Mouse (Mus musculus) CH12.LX (cell line): ENCODE results near the gene AI854703. TPM values are rescaled to one million over a fixed set of nuclear protein-coding genes. Genes with fewer than 3 reads are reported as not detected.
A peak's percentile ranks its signal among the peaks of the same experiment; 100 is the strongest.

Source experiments
- DNase-seq: peaks from one replicate; pipeline ENCODE4 v3.0.0-alpha.2; 2013; ENCODE audit errors: extremely low read depth
- H3K27ac ChIP-seq: 2 replicates; pipeline ENCODE4 v1.5.1; 2012; ENCODE audit warnings: low read depth, mild to moderate bottlenecking, control low read depth, moderate library complexity; ENCODE audit not compliant: insufficient read depth
- H3K27me3 ChIP-seq: replicated peaks from 2 replicates; pipeline ENCODE3; 2012; ENCODE audit warnings: inconsistent platforms
- H3K36me3 ChIP-seq, 2 experiments: replicated peaks in 1 of 2; 2 replicates each; pipeline versions ENCODE3 to v1.6.1; 2012; ENCODE audit warnings: inconsistent platforms in 1 of 2, low read length in 1 of 2, mild to moderate bottlenecking in 1 of 2, mixed read lengths in 1 of 2, moderate library complexity in 1 of 2; ENCODE audit not compliant: control insufficient read depth in 1 of 2, insufficient read depth in 1 of 2
- H3K4me1 ChIP-seq, 2 experiments: 2 replicates each; pipeline ENCODE4 v1.6.1; 2012; ENCODE audit warnings: inconsistent platforms in 1 of 2, moderate library complexity in 1 of 2; ENCODE audit not compliant: insufficient read depth in 2 of 2, control insufficient read depth in 1 of 2
- H3K4me2 ChIP-seq: 2 replicates; pipeline ENCODE4 v1.6.1; 2012; ENCODE audit warnings: low read depth, mild to moderate bottlenecking, control low read depth; ENCODE audit not compliant: poor library complexity, insufficient read depth, severe bottlenecking
- H3K4me3 ChIP-seq, 3 experiments: fragments of 150-350 bp in 1 of 3; sonication (generic) in 1 of 3; replicated peaks in 1 of 3; 2 replicates each; pipeline versions ENCODE3 to v1.5.1; 2011 to 2012; ENCODE audit warnings: low read depth in 2 of 3, low read length in 2 of 3, mild to moderate bottlenecking in 2 of 3, moderate library complexity in 2 of 3, control low read depth in 1 of 3, improper control_type of control experiment in 1 of 3, inconsistent platforms in 1 of 3, mixed read lengths in 1 of 3; ENCODE audit not compliant: poor library complexity in 1 of 3
- H3K79me2 ChIP-seq: replicated peaks from 2 replicates; pipeline ENCODE4 v1.6.1; 2012; ENCODE audit warnings: mild to moderate bottlenecking, moderate library complexity; ENCODE audit not compliant: control insufficient read depth, poor library complexity, insufficient read depth, severe bottlenecking; ENCODE audit errors: extremely low read depth
- H3K9ac ChIP-seq: 2 replicates; pipeline ENCODE4 v1.6.1; 2012; ENCODE audit warnings: low read depth, mild to moderate bottlenecking, control low read depth, moderate library complexity; ENCODE audit not compliant: insufficient read depth
- H3K9me3 ChIP-seq: replicated peaks from 2 replicates; pipeline ENCODE3; 2012; ENCODE audit warnings: low read length, inconsistent platforms, mixed read lengths
- BHLHE40 ChIP-seq: IDR thresholded peaks from 2 replicates; pipeline ENCODE4 v1.6.1; 2011; ENCODE audit warnings: mild to moderate bottlenecking, low read depth, low read length, improper control_type of control experiment
- CHD1 ChIP-seq: IDR thresholded peaks from 2 replicates; pipeline ENCODE4 v1.6.1; 2012; ENCODE audit warnings: low read depth, low read length, improper control_type of control experiment, inconsistent platforms
- CHD2 ChIP-seq: IDR thresholded peaks from 2 replicates; pipeline ENCODE4 v1.6.1; 2011; ENCODE audit warnings: low read length, improper control_type of control experiment
- CTCF ChIP-seq, 2 experiments: IDR thresholded peaks in 1 of 2; conservative IDR thresholded peaks in 1 of 2; 2 replicates each; pipeline ENCODE4 v1.5.1; 2011 to 2012; ENCODE audit warnings: low read depth in 2 of 2, low read length in 2 of 2, improper control_type of control experiment in 1 of 2, inconsistent platforms in 1 of 2, mild to moderate bottlenecking in 1 of 2, moderate library complexity in 1 of 2
- E2F4 ChIP-seq: IDR thresholded peaks from 2 replicates; pipeline ENCODE4 v1.6.1; 2011; ENCODE audit warnings: low read depth, low read length, improper control_type of control experiment; ENCODE audit not compliant: insufficient replicate concordance
- EP300 ChIP-seq: IDR thresholded peaks from 2 replicates; pipeline ENCODE4 v1.6.1; 2011; ENCODE audit warnings: low read length, improper control_type of control experiment
- ETS1 ChIP-seq: conservative IDR thresholded peaks from 2 replicates; pipeline ENCODE4 v1.6.1; 2012; ENCODE audit warnings: low read depth, mild to moderate bottlenecking, inconsistent platforms, low read length, improper control_type of control experiment, moderate library complexity
- GABPA ChIP-seq: IDR thresholded peaks from 2 replicates; pipeline ENCODE4 v1.6.1; 2012; ENCODE audit warnings: low read depth, low read length, improper control_type of control experiment, inconsistent platforms; ENCODE audit not compliant: insufficient replicate concordance
- HCFC1 ChIP-seq: IDR thresholded peaks from 2 replicates; pipeline ENCODE4 v1.6.1; 2012; ENCODE audit warnings: low read depth, mild to moderate bottlenecking, inconsistent platforms, low read length, improper control_type of control experiment
- IRF4 ChIP-seq: IDR thresholded peaks from 2 replicates; pipeline ENCODE4 v1.6.1; 2014; ENCODE audit warnings: low read depth, mild to moderate bottlenecking, inconsistent platforms, low read length, improper control_type of control experiment
- JUN ChIP-seq: IDR thresholded peaks from 2 replicates; pipeline ENCODE4 v1.6.1; 2011; ENCODE audit warnings: low read depth, mild to moderate bottlenecking, low read length, improper control_type of control experiment, moderate library complexity; ENCODE audit not compliant: insufficient read depth
- JUND ChIP-seq: conservative IDR thresholded peaks from 2 replicates; pipeline ENCODE4 v1.6.1; 2011; ENCODE audit warnings: low read depth, low read length, improper control_type of control experiment
- KAT2A ChIP-seq: IDR thresholded peaks from 2 replicates; pipeline ENCODE4 v1.6.1; 2012; ENCODE audit warnings: low read length, improper control_type of control experiment, inconsistent platforms; ENCODE audit not compliant: insufficient replicate concordance
- MAFK ChIP-seq: IDR thresholded peaks from 2 replicates; pipeline ENCODE4 v1.6.1; 2011; ENCODE audit warnings: low read length, improper control_type of control experiment; ENCODE audit not compliant: insufficient replicate concordance
- MAX ChIP-seq: IDR thresholded peaks from 2 replicates; pipeline ENCODE4 v1.6.1; 2011; ENCODE audit warnings: low read length, improper control_type of control experiment
- MAZ ChIP-seq: IDR thresholded peaks from 2 replicates; pipeline ENCODE4 v1.6.1; 2012; ENCODE audit warnings: low read depth, mild to moderate bottlenecking, inconsistent platforms, low read length, improper control_type of control experiment, moderate library complexity
- MEF2A ChIP-seq: IDR thresholded peaks from 2 replicates; pipeline ENCODE4 v1.6.1; 2014; ENCODE audit warnings: low read depth, mild to moderate bottlenecking, inconsistent platforms, low read length, improper control_type of control experiment, borderline replicate concordance
- MXI1 ChIP-seq: IDR thresholded peaks from 2 replicates; pipeline ENCODE4 v1.6.1; 2011; ENCODE audit warnings: mild to moderate bottlenecking, low read depth, low read length, improper control_type of control experiment
- NELFE ChIP-seq: IDR thresholded peaks from 2 replicates; pipeline ENCODE4 v1.6.1; 2011; ENCODE audit warnings: low read depth, low read length, improper control_type of control experiment
- PAX5 ChIP-seq: IDR thresholded peaks from 2 replicates; pipeline ENCODE4 v1.6.1; 2012; ENCODE audit warnings: low read length, inconsistent platforms, mixed read lengths
- POLR2AphosphoS2 ChIP-seq: IDR thresholded peaks from 2 replicates; pipeline ENCODE4 v1.6.1; 2011; ENCODE audit warnings: low read depth, low read length, improper control_type of control experiment
- RAD21 ChIP-seq: IDR thresholded peaks from 2 replicates; pipeline ENCODE4 v1.6.1; 2011; ENCODE audit warnings: low read depth, mild to moderate bottlenecking, low read length, improper control_type of control experiment, moderate library complexity
- RCOR1 ChIP-seq: conservative IDR thresholded peaks from 2 replicates; pipeline ENCODE4 v1.6.1; 2012; ENCODE audit warnings: low read depth, mild to moderate bottlenecking, inconsistent platforms, low read length, improper control_type of control experiment
- SIN3A ChIP-seq: IDR thresholded peaks from 2 replicates; pipeline ENCODE4 v1.6.1; 2012; ENCODE audit warnings: low read length, improper control_type of control experiment, inconsistent platforms
- SMC3 ChIP-seq: IDR thresholded peaks from 2 replicates; pipeline ENCODE4 v1.6.1; 2011; ENCODE audit warnings: low read depth, low read length, improper control_type of control experiment
- TBP ChIP-seq: conservative IDR thresholded peaks from 2 replicates; pipeline ENCODE4 v1.6.1; 2011; ENCODE audit warnings: low read depth, low read length, improper control_type of control experiment
- TCF12 ChIP-seq: IDR thresholded peaks from 2 replicates; pipeline ENCODE4 v1.6.1; 2014; ENCODE audit warnings: low read depth, mild to moderate bottlenecking, inconsistent platforms, low read length, improper control_type of control experiment
- UBTF ChIP-seq: IDR thresholded peaks from 2 replicates; pipeline ENCODE4 v1.6.1; 2012; ENCODE audit warnings: low read depth, mild to moderate bottlenecking, inconsistent platforms, low read length, improper control_type of control experiment, moderate library complexity
- USF1 ChIP-seq: IDR thresholded peaks from 2 replicates; pipeline ENCODE4 v1.6.1; 2014; ENCODE audit warnings: low read depth, mild to moderate bottlenecking, inconsistent platforms, low read length, improper control_type of control experiment
- USF2 ChIP-seq: conservative IDR thresholded peaks from 2 replicates; pipeline ENCODE4 v1.6.1; 2011; ENCODE audit warnings: low read depth, low read length, improper control_type of control experiment
- ZC3H11A ChIP-seq: IDR thresholded peaks from 2 replicates; pipeline ENCODE4 v1.6.1; 2012; ENCODE audit warnings: low read depth, mild to moderate bottlenecking, inconsistent platforms, low read length, improper control_type of control experiment
- ZKSCAN1 ChIP-seq: IDR thresholded peaks from 2 replicates; pipeline ENCODE4 v1.6.1; 2012; ENCODE audit warnings: low read depth, inconsistent platforms, low read length, improper control_type of control experiment, borderline replicate concordance
- ZMIZ1 ChIP-seq: IDR thresholded peaks from 2 replicates; pipeline ENCODE4 v1.6.1; 2012; ENCODE audit warnings: low read depth, mild to moderate bottlenecking, inconsistent platforms, low read length, improper control_type of control experiment
- ZNF384 ChIP-seq: IDR thresholded peaks from 2 replicates; pipeline ENCODE4 v1.6.1; 2012; ENCODE audit warnings: low read depth, low read length, improper control_type of control experiment, inconsistent platforms
- dilution Hi-C: fragments of 300-500 bp; cut with MboI; formaldehyde crosslinking; loops from 2 replicates; pipeline ENCODE4 v1.14.3; 2020; ENCODE audit warnings: low sequenced_read_pairs; ENCODE audit not compliant: extremely low pct_unique_long_range_greater_than_20kb, extremely low pct_ligation_motif_present
- in situ Hi-C: fragments of 300-500 bp; cut with MboI; formaldehyde crosslinking; loops from 3 replicates; pipeline ENCODE4 v1.14.3; 2019; ENCODE audit warnings: low sequenced_read_pairs, low pct_ligation_motif_present, low pct_unique_long_range_greater_than_20kb, mixed read lengths
- polyA plus RNA-seq: library from polyadenylated mRNA; unstranded; fragments of >175 nt; gene quantifications from 2 replicates; pipeline ENCODE4 v1.2.1, GENCODE M21; 2012; ENCODE audit warnings: low read depth; ENCODE audit not compliant: insufficient read length
- total RNA-seq, 2 experiments: library from RNA; depleted of rRNA; stranded (reverse); fragments of 300-350 nt in 1 of 2; fragments of >200 nt in 1 of 2; gene quantifications; 2 replicates each; pipeline ENCODE4 v1.2.3; 2012 to 2014

The AI854703 gene
- total and polyA plus RNA-seq, 3 experiments: 2.1 to 5.3 (median 4.8) TPM

GRCm38 (mm10) chr6:48669446-48669969, 42.9 kb downstream of the AI854703 start:
- H3K79me2 ChIP-seq: no peaks in the 10 kb centered on the region
- dilution Hi-C loops: no loop called here
- H3K9me3 ChIP-seq: peaks cover 4% of the 10 kb centered on the region

GRCm38 (mm10) chr6:48674291-48675058, 47.9 kb downstream of the AI854703 start:
- peak overlapping the region; percentile 78 for H3K9ac ChIP-seq
- peaks cover 0 to 6% of the 10 kb centered on the region in 2 experiments for H3K36me3 ChIP-seq
- peak overlapping the region; percentile 66 for H3K4me2 ChIP-seq
- no peaks in the 10 kb centered on the region for H3K27me3 ChIP-seq
- peaks cover 13 to 50% of the 10 kb centered on the region in 2 experiments for H3K4me1 ChIP-seq
- in situ Hi-C loops (no loop called here), dilution Hi-C loops (no loop called here)
- H3K27ac ChIP-seq: peak overlapping the region; percentile 97
- peak overlapping the region; percentile 20 to 34 (median 28) for H3K4me3 ChIP-seq
- peaks cover 4% of the 10 kb centered on the region for H3K9me3 ChIP-seq
- peaks cover 20% of the 10 kb centered on the region for H3K79me2 ChIP-seq
- no peak for DNase-seq
- TF ChIP-seq ZNF384 (peak; percentile 97), MAX (no peak), CTCF (conservative IDR thresholded peaks at IDR 0.05 in 1 of 2, IDR thresholded peaks at IDR 0.05 in 1 of 2; ENCODE audit: low read depth in 2 of 2, low read length in 2 of 2) (no peak), USF1 (no peak), RAD21 (no peak; the same call in 1 of the 2 replicates), NELFE (0 out of 2 replicates have a peak, but pooled peaks have one; percentile 41), JUN (no peak), HCFC1 (peak; percentile 36), BHLHE40 (no peak), ETS1 (peak; percentile 38; the same call in 1 of the 2 replicates), CHD2 (no peak), PAX5 (no peak), ZC3H11A (no peak), GABPA (no peak), TBP (peak; percentile 74; the same call in 1 of the 2 replicates), MXI1 (no peak), SMC3 (no peak), CHD1 (no peak), MAZ (no peak), IRF4 (no peak; the same call in 1 of the 2 replicates), MEF2A (no peak; the same call in 1 of the 2 replicates), RCOR1 (no peak), POLR2AphosphoS2 (no peak), MAFK (no peak)

More at GRCm38 (mm10) chr6:48669446-48669969, 42.9 kb downstream of the AI854703 start:
- no peak overlapping the region for H3K4me2 ChIP-seq
- H3K27me3 ChIP-seq: no peaks in the 10 kb centered on the region
- no peak for DNase-seq
- H3K4me3 ChIP-seq: no peak overlapping the region
- peaks cover 16 to 76% of the 10 kb centered on the region in 2 experiments for H3K4me1 ChIP-seq
- H3K27ac ChIP-seq: no peak overlapping the region
- peaks cover 0 to 7% of the 10 kb centered on the region in 2 experiments for H3K36me3 ChIP-seq
- H3K9ac ChIP-seq: no peak overlapping the region
- in situ Hi-C loops: no loop called here
- TF ChIP-seq EP300 (no peak), KAT2A (no peak), CTCF (conservative IDR thresholded peaks at IDR 0.05 in 1 of 2, IDR thresholded peaks at IDR 0.05 in 1 of 2; ENCODE audit: low read depth in 2 of 2, low read length in 2 of 2) (no peak), GABPA (no peak), MXI1 (no peak), ZNF384 (no peak), NELFE (no peak), UBTF (no peak), E2F4 (no peak), ZMIZ1 (no peak), MAX (no peak), ETS1 (no peak), TCF12 (no peak), JUND (no peak), SIN3A (no peak), SMC3 (no peak), ZC3H11A (no peak), ZKSCAN1 (no peak), USF2 (no peak)
